Mouse (Mus musculus) mouse embryonic stem cell (cell line): ENCODE data around the gene Crybg1.
"Not testable (repeated sequence)": the region's sequence is repeated elsewhere in the genome, so short reads cannot be mapped to it uniquely, and the experiment has no call there.

Source experiments
- in situ Hi-C, 2 experiments: fragments of 300-500 bp; cut with MboI; formaldehyde crosslinking; loops; 1 replicate in 1 of 2; 3 replicates in 1 of 2; pipeline ENCODE4 v1.14.3; 2019 to 2020; ENCODE audit warnings: low sequenced_read_pairs in 2 of 2, low pct_unique_long_range_greater_than_20kb in 1 of 2, mixed read lengths in 1 of 2; ENCODE audit not compliant: unreplicated experiment in 1 of 2

Crybg1 gene

DNA sequence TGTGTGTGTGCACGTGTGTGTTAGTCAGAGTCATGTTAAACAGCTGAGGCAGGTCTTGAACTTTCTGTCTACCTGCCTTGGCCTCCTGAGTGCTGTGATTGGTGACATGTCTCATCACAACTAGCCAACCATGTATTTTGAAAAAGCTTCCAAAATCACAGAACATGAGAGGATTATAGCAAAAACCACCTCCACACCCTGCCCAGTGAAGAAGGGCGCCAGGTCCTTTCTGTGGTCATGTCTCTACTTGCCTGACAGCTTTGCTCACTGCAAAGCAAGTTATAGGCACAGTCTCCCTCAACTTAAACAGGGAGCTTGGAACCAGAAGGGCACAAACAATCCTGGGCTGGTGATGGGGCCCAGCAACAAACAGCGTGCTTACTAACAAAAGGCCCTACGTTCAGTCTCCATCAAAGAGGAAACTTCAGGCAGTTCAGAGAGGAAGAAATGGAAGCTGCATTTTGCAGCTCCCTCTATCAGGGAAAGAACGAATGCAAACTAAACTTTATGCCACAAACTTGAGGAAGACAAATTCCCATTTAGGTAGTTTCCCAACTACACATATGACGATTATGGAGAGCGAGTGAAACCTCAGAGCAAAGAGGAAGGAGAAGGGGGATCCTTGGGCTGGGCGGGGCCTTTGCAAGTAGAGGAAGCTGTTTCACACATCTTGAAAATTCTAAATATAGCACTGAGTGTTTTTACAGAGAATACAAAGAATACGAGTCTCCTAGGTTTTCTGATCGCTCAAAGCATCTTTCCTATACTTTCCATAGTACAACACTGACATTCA lies 152.6 kb downstream of the Crybg1 start:
- in situ Hi-C loops = no loop called here

DNA sequence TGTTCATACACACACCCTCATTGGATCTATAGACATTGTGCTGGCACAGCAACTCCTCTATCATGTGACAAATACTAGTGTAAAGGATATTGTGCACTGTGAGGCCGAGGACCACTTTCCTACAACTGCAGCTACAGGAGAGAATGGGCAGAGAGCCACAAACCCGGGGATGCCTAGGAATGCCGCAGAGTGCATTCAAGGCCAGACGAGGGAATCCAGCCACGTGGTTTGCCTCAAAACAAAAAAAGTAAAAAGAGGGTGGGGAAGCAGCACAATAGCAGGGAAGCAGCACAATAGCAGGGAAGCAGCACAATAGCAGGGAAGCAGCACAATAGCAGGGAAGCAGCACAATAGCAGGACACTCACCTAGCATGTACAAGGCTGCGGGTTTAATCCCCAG lies 155.5 kb downstream of the Crybg1 start:
- in situ Hi-C loops = no loop called here

DNA sequence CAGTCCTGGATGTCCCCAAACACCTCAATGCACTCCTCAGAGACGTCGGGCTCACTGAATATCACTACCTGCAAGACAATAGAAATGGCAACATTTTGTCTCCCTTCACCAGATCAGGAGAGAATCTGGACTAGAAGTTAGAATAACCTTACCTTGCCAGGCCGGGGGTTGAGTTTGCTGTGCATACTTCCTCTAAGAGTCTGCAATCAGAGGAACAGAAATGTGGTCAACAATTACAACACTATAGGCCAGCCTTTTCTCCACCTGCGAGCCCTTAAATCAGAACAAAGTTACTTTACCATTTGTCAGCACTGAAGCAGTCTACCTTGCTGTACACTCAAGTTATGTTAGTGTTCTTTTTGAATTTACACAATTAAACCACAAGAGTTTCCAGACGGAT lies 156.1 kb downstream of the Crybg1 start:
- in situ Hi-C loops = no loop called here

DNA sequence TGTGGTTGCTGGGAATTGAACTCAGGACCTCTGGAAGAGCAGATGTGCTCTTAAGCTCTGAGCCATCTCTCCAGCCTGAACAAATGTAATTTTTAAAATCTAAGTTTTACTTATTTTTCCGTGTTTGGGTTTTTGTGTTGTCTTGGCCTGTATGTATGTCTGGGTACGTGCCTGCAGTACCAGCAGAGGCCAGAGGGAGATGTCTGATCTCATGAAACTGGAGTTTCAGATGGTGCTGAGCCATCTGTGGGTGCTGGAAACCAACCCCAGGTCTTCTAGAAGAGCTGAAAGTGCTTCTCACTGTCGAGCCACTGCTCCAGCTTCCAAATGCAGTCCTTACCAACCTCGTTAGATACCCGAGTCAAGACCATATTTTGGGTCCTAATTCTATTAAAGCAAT lies 157.4 kb downstream of the Crybg1 start:
- in situ Hi-C loops = no loop called here

DNA sequence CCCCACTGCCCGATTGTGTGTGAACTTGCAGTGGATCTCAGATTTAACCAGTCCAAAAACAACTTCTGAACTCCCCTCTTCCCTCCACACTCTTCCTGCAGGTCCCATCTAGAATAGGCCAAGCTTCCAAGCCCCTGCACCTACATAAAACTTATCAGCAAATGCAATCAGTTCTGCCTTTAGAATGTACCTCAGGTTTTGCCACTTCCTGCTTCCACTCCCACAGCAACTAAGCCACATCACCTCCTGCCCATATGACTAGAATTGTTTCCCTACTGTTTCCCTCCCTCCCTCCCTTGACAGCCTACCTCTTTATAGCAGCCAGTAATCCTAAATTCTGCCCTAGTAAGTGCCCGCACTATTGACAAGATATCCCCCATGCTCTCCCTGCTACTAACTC lies 164.8 kb downstream of the Crybg1 start:
- in situ Hi-C loops = no loop called here

DNA sequence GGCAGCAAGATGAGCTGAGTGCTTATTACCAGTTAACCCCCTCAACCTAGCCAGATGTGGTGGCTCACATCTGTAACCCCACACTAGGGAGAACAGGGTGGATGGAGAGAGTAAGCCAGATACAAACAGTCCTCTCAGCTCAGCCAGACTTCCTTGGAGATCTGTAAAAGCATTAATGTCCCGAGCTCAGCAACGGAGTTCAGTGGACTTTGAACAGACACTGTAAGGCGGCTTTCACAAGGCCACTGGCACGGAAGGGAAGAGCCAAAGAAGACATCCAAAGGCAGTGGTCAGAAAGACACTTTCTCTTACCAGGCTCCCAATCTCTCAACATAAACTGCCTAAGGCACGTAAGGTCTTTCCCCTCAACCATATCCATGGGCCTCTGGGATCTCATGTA lies 165.4 kb downstream of the Crybg1 start:
- in situ Hi-C loops = no loop called here

DNA sequence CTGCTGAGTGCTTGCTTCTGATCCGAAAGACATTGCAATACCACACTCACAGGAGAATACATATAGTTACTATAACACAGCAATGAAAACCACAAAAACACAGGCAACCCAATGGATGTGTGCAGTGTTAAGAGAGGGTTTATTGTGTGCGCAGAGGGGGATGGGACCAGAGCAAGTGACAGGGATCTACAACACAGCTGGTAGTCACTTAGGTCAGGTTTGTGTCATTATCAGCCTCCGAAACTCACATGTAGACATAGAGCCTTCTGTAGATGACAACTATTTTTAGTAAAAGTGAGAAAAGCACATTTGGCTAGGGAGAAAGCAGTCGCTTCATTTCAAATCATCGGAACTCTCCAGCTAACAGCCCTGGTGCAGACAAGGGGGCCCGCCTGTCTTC lies 166.2 kb downstream of the Crybg1 start:
- in situ Hi-C loops = no loop called here

DNA sequence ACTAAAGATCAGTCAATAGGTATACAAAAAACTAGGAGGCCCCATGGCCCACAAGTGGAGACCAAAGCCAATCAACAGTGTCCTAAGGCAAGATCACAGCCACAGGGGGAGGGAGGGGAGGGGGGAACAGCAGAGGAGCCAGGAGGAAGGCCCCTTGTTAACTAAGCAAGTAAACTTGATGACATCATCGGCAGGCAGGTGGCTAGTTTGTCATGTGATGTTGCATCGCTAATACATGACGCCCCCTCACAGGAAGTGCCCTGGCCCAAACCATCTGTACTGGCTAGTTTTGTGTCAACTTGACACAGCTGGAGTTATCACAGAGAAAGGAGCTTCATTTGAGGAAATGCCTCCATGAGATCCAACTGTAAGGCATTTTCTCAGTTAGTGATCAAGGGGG lies 167.9 kb downstream of the Crybg1 start:
- in situ Hi-C loops = not testable (repeated sequence)

DNA sequence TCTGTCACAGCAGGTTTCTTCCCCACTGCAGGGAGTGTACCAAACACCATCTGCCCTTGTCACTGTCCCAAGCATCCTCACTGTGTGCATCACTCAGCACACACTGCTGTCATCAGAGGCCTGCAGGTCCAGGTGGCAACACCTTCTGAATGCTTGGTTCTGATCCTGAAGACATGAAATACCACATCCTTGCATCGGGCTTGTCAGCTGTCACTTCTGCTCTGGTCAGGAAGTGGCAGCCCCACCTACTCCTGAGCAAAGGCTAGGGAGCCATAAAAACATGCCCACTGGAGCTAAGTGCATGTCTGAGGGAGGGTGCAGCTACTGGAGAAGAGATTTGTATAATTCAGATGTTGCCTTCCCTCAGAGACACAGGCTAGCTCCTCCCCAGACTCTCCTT lies 168.6 kb downstream of the Crybg1 start:
- in situ Hi-C loops = no loop called here

DNA sequence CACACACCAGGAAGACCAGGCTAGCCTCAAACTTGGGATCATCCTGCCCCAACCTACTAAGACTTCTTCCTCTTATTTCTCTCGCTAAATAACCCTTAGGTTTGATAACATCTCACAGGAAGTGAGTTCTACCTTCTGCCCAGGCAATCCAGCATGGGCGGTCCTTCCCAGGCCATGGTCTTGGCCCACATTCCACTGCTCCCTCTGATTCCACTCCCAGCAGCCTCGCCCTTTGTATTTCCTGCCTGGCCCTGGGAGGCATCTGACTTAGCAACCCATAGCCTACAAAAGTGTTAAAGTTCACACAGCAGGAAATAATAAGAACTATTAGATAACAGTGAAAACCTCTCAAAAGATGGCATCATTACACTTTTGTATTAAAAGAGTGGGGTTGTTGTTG lies 171.3 kb downstream of the Crybg1 start:
- in situ Hi-C loops = no loop called here

DNA sequence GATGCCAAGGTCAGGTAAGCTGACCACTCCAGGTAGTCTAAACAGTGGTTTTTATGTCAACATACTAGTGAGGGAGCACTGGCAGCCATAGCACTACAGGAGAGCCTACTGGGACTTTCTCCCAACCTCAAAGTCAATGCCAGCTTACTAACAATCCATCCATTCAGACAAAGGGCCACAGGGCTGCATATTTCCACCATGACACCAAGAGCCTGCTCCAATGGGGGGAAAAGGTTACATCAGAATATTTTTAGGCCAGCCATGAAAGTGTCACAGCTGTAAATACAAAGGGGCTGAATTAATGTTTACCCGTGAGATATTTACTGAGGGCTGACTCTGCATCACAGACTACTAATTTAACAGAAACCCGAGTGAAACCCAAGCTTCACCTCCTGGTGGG lies 175.4 kb downstream of the Crybg1 start:
- in situ Hi-C loops = loop anchor here in 1 of 2 experiments (25.0 kb wide), 1 partner anchor 189 kb away; no protein-coding TSS in a partner anchor

DNA sequence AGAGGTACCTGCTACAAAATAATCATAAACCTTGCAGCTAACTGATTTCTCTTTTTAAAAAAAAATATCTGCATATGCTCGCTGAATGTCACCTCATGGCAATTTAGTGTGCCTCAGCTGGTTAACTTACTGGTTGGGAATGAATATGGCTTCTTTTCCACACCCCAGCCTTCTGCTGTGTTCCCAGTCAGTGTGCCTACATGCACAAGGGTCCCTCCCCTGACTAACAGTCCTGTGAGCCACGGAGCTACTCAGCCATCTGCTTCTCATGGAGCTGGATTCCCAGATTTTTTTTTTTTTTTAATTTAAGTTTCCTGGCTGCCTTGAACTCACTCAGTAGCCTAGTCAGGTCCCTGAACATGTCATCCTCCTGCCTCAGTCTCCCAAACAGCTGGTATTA lies 183.7 kb downstream of the Crybg1 start:
- in situ Hi-C loops = loop anchor here in 1 of 2 experiments (25.0 kb wide), 1 partner anchor 197 kb away; no protein-coding TSS in a partner anchor

DNA sequence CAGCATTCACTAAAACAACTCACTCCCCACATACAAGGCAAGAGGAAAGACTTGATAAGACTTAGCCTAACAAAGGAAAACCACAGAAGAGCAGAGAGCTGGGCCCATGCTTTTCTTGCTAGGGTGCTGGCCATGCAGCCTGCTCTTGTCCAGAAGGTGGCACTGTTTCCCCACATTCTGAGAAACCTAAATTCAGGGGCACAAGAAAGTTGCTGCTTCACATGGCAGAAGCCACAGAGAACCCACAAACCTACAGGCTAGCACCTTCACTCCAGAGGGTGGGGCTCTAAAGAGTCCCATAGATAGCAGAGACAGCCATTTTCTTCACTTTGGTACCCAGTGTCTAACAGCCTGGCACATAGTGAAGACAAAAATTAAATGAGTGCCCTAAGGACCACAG lies 194.7 kb downstream of the Crybg1 start:
- in situ Hi-C loops = loop anchor here in 1 of 2 experiments (25.0 kb wide), 1 partner anchor 208 kb away; no protein-coding TSS in a partner anchor

DNA sequence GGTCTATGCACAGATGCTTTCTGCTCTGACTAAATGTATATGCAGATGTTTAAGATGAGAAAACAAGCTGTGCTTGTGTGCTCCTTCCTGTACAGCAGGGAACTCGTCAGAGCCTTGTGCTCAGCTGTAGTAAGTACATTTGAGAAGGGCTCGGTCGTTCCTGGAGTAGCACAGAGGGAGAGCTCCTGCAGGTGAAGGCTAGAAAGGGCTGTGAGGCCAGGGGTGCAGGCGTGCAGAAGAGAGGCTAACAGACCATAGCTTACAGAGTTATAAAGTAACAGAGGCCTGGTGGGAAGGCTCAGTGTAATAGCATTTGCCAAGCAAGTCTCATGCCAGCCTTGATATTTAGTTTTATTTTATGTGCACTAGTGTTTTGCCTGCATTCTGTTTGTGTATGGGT lies 203.2 kb downstream of the Crybg1 start:
- in situ Hi-C loops = no loop called here

DNA sequence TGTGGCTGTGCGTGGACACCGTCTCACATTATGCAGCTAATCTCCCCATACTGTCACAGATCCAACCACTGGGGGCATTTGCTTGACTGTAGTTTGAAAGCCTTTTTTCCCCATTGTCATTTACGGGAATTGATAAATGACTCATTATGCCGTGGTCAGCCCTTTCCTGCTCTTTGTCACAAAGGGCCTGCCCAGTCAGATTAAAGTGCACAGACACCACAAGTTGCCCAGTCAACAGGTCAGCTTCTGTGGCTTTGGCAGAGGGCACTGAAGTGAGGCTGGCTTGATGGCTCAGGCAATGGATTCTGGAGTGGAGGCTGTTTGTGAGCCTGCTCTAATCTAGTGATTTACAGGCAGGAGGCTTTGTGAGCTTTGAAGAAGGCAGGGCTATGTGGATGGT lies 204.9 kb downstream of the Crybg1 start:
- in situ Hi-C loops = no loop called here

DNA sequence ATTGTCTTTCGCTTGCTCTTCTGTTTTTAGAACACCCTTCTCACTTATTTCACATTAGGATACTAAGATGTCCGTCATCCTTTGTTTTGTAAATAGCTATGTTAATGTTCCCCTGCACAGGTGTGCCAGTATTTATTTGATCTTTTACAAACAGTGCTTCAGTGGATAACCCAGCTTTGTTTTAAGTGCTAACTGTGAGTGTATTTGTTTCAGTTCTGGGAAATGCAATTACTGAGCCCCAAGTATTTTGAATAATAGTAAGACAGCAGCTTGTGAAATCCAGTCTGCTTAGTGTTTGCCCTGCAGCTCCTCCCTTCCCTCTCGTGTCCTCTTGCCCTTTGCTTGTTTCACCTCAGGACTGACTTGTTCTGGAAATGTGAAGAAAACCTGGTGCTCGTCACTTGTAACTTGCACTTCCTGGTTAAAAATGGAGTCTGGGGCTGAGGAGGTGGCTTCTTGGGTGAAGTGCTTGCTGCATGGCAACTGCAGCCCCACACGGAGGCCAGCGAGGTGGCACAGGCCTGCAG lies 209.5 kb downstream of the Crybg1 start:
- in situ Hi-C loops = no loop called here

DNA sequence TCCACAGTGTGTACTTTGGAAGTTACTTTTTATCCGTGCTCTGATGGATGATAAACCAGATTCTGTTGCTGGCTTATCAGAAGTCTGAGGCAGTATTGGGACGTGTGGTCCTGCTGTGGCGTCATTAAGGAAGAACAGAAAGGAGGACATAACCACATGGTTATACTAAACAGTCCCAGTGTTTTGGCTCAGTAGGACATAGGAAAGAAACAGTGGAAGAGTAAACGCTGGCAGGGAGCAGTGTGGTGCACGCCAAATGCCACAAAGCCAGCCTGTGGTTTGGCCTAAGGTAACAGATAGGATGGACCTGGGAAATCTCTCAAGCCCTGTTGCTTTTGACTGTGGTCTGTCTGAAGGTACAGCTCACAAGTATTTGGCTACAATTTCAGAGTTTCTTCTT lies 220.1 kb downstream of the Crybg1 start:
- in situ Hi-C loops = no loop called here

DNA sequence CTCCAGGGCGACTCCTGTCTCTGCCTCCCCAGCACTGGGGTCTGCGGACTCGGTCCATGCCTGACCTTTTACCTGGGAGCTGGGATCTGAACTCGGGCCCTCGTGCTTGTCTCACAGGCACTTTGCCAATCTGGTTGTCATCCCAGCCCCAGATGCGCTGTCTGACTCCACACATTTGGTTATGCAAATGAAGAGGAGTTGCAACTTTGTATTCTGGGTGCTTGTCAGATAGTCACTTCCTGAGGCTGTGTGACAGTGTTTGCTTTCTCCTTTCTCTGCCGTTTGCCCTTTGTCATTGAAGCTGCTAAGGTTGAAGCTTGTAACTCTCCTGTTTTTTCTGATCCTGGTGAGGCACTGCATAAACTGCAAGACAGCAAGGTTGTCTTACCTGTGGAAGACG lies 220.9 kb downstream of the Crybg1 start:
- in situ Hi-C loops = no loop called here

DNA sequence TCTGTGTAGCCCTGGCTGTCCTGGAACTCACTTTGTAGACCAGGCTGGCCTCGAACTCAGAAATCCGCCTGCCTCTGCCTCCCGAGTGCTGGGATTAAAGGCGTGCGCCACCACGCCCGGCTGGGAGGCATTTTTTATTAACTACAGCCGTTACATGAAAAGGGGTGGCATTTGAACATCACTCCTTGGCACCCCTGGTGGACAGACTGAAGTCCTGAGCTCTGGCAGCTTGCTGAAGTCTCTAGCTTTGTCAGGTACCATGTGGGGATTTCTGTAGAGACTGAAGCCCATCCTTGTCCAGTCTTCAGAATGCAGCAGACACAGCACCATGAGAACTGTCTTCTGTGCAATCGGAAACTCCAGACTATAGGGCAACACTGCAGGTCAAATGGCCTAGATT lies 222.9 kb downstream of the Crybg1 start:
- in situ Hi-C loops = not testable (repeated sequence)

DNA sequence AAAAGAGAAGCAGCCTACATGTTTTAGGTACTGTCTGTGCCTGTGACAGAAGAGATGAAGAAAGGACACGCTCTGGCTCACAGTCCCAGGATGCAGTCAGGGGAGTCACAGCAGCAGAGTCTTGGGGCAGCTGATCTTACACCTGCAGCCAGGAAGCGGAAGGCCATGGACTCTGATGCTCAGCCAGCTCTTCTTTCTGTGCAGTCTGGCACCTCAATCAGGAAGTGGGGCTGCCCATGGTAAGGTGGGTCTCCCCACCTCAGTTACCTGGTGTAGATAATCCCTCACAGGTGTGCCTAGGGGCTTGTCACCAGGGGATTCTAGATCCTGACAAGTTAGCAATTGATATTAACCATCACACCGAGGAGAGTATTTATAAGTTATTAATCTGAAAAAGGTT lies 225.6 kb downstream of the Crybg1 start:
- in situ Hi-C loops = no loop called here
